Mouse (Mus musculus): ENCODE results near the gene Ifnk.

DNA sequence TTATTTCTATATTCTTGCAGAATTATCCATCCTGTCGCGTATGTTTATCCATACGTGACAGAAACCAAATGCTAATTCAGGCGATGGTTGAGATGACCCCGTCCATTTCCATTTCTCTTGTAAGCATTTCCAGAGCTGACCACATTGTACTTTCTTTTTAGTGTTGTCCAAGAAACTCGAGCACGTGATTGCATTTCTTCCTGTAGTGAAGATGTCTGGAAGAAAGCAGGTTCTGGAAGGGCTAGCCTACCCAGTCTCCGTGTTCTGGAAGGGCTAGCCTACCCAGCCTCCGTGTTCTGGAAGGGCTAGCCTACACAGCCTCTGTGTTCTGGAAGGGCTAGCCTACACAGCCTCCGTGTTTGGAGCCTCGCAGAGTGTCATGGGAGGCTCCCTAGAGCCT lies 27.8 kb upstream of the Ifnk start:
- no peak for TF ChIP-seq TAL1 (IDR thresholded peaks at IDR 0.05; ENCODE audit: low read length)
- TF ChIP-seq GATA1 (IDR thresholded peaks at IDR 0.05; ENCODE audit: low read length) = no peak
